Mouse (Mus musculus) stomach, postnatal 0 days (tissue): Measurements from ENCODE around the gene Cnp. TPM values are rescaled to one million over a fixed set of nuclear protein-coding genes. Genes with fewer than 3 reads are reported as not detected.
"Not testable (repeated sequence)": the region's sequence is repeated elsewhere in the genome, so short reads cannot be mapped to it uniquely, and the experiment has no call there.

ENCODE experiments used
- ATAC-seq: fragments of 200-750 bp; cut with Nextera tagmentation; 2 replicates; pipeline ENCODE4 v1.8.0; 2017; ENCODE audit not compliant: low FRiP score, low TSS enrichment
- DNase-seq: peaks from one replicate; pipeline ENCODE4 v3.0.0-alpha.2; 2016; ENCODE audit warnings: low spot score
- H3K27ac ChIP-seq: fragments of 300-500 bp; sonication (generic); replicated peaks from 2 replicates; pipeline ENCODE4 v1.5.1; 2014; ENCODE audit warnings: mild to moderate bottlenecking, control low read depth
- H3K27me3 ChIP-seq: fragments of 300-500 bp; sonication (generic); 2 replicates; pipeline ENCODE4 v1.6.1; 2014; ENCODE audit warnings: low read length; ENCODE audit not compliant: control insufficient read depth, insufficient read depth
- H3K36me3 ChIP-seq: fragments of 300-500 bp; sonication (generic); 2 replicates; pipeline ENCODE4 v1.6.1; 2014; ENCODE audit warnings: low read length, mixed read lengths; ENCODE audit not compliant: control insufficient read depth, insufficient read depth
- H3K4me1 ChIP-seq: fragments of 300-500 bp; sonication (generic); replicated peaks from 2 replicates; pipeline ENCODE4 v1.6.1; 2014; ENCODE audit warnings: antibody characterized with exemption; ENCODE audit not compliant: control insufficient read depth, insufficient read depth
- H3K4me2 ChIP-seq: fragments of 300-500 bp; sonication (generic); replicated peaks from 2 replicates; pipeline ENCODE4 v1.6.1; 2014; ENCODE audit warnings: low read depth, mild to moderate bottlenecking, control low read depth, moderate library complexity
- H3K4me3 ChIP-seq: fragments of 300-500 bp; sonication (generic); 2 replicates; pipeline ENCODE4 v1.5.1; 2014; ENCODE audit warnings: low read depth, low read length, control low read depth
- H3K9ac ChIP-seq: fragments of 300-500 bp; sonication (generic); 2 replicates; pipeline ENCODE4 v1.6.1; 2014; ENCODE audit warnings: mild to moderate bottlenecking, low read length, control low read depth, mixed read lengths
- H3K9me3 ChIP-seq: fragments of 300-500 bp; sonication (generic); 2 replicates; pipeline ENCODE4 v1.6.1; 2016; ENCODE audit warnings: low read length; ENCODE audit not compliant: control insufficient read depth
- CTCF ChIP-seq: IDR thresholded peaks from 2 replicates; pipeline ENCODE4 v1.5.1; 2016; ENCODE audit warnings: antibody characterized with exemption, low read depth, mild to moderate bottlenecking, moderate library complexity
- EP300 ChIP-seq: optimal IDR thresholded peaks from 2 replicates; pipeline ENCODE3; 2016; ENCODE audit warnings: antibody characterized with exemption
- WGBS: fragments of 180-500 bp; shearing (Covaris S2); extraction: QIAGEN DNeasy Blood & Tissue Kit; methylation state at CpG from one replicate; pipeline ENCODE4 v1.1.7; 2014; 5-methylcytosine and 5-hydroxymethylcytosine counted together
- polyA plus RNA-seq: library from polyadenylated mRNA; unstranded; fragments of >200 nt; fragmentation: Nextera tagmentation; extraction: Ambion mirVana; gene quantifications from 2 replicates; pipeline ENCODE4 v1.2.1, GENCODE M21; 2015

Cnp gene
- polyA plus RNA-seq, 1 experiment from 2014 or later, result 23.5 TPM

- no peak for TF ChIP-seq CTCF
- no peak for TF ChIP-seq EP300
- ATAC-seq, result no peak
- Histone ChIP-seq H3K4me2 (no peak overlapping the region), H3K36me3 (peaks cover 7% of the 10 kb centered on the region; the same call in 1 of the 2 replicates), H3K4me3 (no peak overlapping the region), H3K4me1 (no peaks in the 10 kb centered on the region), H3K27me3 (no peaks in the 10 kb centered on the region), H3K9ac (no peak overlapping the region), H3K9me3 (no peaks in the 10 kb centered on the region), H3K27ac (no peak overlapping the region)
- WGBS, result 73% methylated on average over 8 of the region's 8 CpGs
- no peak for DNase-seq
Measured at GRCm38 (mm10) chr11:100577852-100578599, 3.3 kb downstream of the Cnp start.

- Histone ChIP-seq H3K27me3 (no peaks in the 10 kb centered on the region), H3K9me3 (no peaks in the 10 kb centered on the region)
Measured at GRCm38 (mm10) chr11:100579116-100579799, 4.6 kb downstream of the Cnp start.

GRCm38 (mm10) chr11:100580275-100580674 lies 5.6 kb downstream of the Cnp start:
- Histone ChIP-seq H3K4me2 (no peak overlapping the region), H3K9ac (no peak overlapping the region), H3K27ac (no peak overlapping the region), H3K27me3 (no peaks in the 10 kb centered on the region), H3K36me3 (peaks cover 21% of the 10 kb centered on the region), H3K9me3 (no peaks in the 10 kb centered on the region), H3K4me1 (no peaks in the 10 kb centered on the region), H3K4me3 (no peak overlapping the region)
- 83% methylated on average over 13 of the region's 13 CpGs for WGBS
- no peak for ATAC-seq
- TF ChIP-seq CTCF (no peak), EP300 (no peak)
- no peak for DNase-seq

More at GRCm38 (mm10) chr11:100579116-100579799, 4.6 kb downstream of the Cnp start:
- 85% methylated on average over 9 of the region's 9 CpGs for WGBS
- no peak for TF ChIP-seq CTCF
- TF ChIP-seq EP300, result no peak
- DNase-seq (peak; percentile 50), ATAC-seq (no peak)
- Histone ChIP-seq H3K9ac (no peak overlapping the region), H3K4me1 (no peaks in the 10 kb centered on the region), H3K27ac (no peak overlapping the region), H3K36me3 (peaks cover 17% of the 10 kb centered on the region), H3K4me3 (no peak overlapping the region), H3K4me2 (no peak overlapping the region)

GRCm38 (mm10) chr11:100581756-100582155 lies 7.1 kb downstream of the Cnp start:
- ATAC-seq (peak; percentile 76), DNase-seq (peak; percentile 90)
- H3K9me3 ChIP-seq, result no peaks in the 10 kb centered on the region
- H3K4me1 ChIP-seq, result no peaks in the 10 kb centered on the region
- no peak overlapping the region for H3K4me2 ChIP-seq
- H3K36me3 ChIP-seq, result peaks cover 32% of the 10 kb centered on the region
- peak overlapping the region; percentile 53; the same call in 1 of the 2 replicates for H3K27ac ChIP-seq
- TF ChIP-seq EP300 (no peak), CTCF (no peak)
- H3K4me3 ChIP-seq, result no peak overlapping the region
- no peak overlapping the region for H3K9ac ChIP-seq
- 42% methylated on average over 4 of the region's 4 CpGs for WGBS
- H3K27me3 ChIP-seq, result no peaks in the 10 kb centered on the region

GRCm38 (mm10) chr11:100582413-100582812 lies 7.7 kb downstream of the Cnp start:
- not testable (repeated sequence) for H3K27ac ChIP-seq, DNase-seq, H3K4me2 ChIP-seq, H3K4me3 ChIP-seq, H3K9me3 ChIP-seq, H3K27me3 ChIP-seq, H3K4me1 ChIP-seq, H3K9ac ChIP-seq, ATAC-seq
- WGBS, result 96% methylated on average over 1 of the region's 1 CpGs
- peaks cover 37% of the 10 kb centered on the region for H3K36me3 ChIP-seq

- DNase-seq, result no peak
- Histone ChIP-seq H3K9me3 (no peaks in the 10 kb centered on the region), H3K36me3 (peaks cover 40% of the 10 kb centered on the region), H3K4me2 (no peak overlapping the region), H3K27ac (no peak overlapping the region), H3K27me3 (no peaks in the 10 kb centered on the region), H3K4me3 (no peak overlapping the region), H3K9ac (no peak overlapping the region), H3K4me1 (no peaks in the 10 kb centered on the region)
- no peak for TF ChIP-seq CTCF
- no peak for TF ChIP-seq EP300
- WGBS, result 72% methylated on average over 2 of the region's 2 CpGs
- ATAC-seq, result no peak
Measured at GRCm38 (mm10) chr11:100582836-100583235, 8.1 kb downstream of the Cnp start.
